Mouse (Mus musculus): ENCODE results near the gene Pcnx2.

GRCm38 (mm10) chr8:125887549-125887948 is 10.6 kb downstream of the Pcnx2 start:
- TF ChIP-seq CTCF (conservative IDR thresholded peaks at IDR 0.05; ENCODE audit: low read length) (no peak), POU5F1 (IDR thresholded peaks at IDR 0.05; ENCODE audit: borderline replicate concordance, low read length) (no peak), NANOG (IDR thresholded peaks at IDR 0.05; ENCODE audit: borderline replicate concordance, low read length) (no peak)
